Mouse (Mus musculus): ENCODE data around the gene Vmn1r131.
"Not testable (repeated sequence)": the region's sequence is repeated elsewhere in the genome, so short reads cannot be mapped to it uniquely, and the experiment has no call there.

The Vmn1r131 gene

GRCm38 (mm10) chr7:21545990-21546389 is at the start of gene Vmn1r131:
Gene Vmn1r131, minus strand, starts transcription at chr7:21546090.
- POLR2A ChIA-PET, CTCF ChIA-PET: not testable (repeated sequence)

GRCm38 (mm10) chr7:21511480-21511879 is 34.4 kb downstream of the Vmn1r131 start, which contains the start of gene Vmn1r130:
Gene Vmn1r130, plus strand, starts transcription at chr7:21511780.
- CTCF ChIA-PET, POLR2A ChIA-PET: not testable (repeated sequence)
